Mouse (Mus musculus): ENCODE data around the gene Cadm3.

The Cadm3 gene

DNA sequence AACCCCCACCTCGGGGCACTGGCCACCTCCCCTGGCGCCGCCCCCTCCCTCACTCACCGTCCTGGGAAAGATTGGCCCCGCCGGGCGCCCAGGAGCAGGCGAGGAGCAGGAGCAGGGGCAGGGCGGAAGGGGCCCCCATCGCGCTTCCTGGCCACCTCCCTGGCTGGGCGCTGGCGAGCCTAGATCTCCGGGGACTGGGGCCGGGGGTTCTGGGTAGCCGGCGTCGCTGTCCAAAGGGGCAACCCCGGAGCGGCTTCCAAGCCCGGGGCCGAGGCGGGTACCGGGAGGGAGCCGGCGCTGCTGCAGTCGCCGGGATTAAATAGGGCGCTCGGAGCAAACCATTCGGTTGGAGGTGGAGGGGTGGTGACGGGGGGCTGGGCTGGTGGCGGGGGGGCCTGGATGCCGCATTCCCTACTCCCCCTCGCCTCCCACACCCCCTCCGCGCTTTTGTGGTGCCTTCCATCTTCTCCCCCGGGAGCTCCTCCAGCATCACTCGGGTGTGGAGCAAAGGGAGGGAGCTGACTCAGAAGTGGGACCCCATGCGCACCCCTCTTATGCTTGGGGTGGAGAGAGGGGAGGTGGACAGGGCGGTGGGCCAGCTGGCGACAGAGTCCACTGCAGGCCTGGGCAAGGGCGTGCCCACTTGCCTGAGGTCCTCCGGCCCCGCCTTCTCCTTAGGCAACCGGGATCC is at the start of gene Cadm3:
Cadm3 (minus strand) TSS at position 340 of the 691 bp plus-strand sequence.
- CTCF ChIA-PET, result no interaction called here

- CTCF ChIA-PET, result no interaction called here
These were observed 47.1 kb upstream of the Cadm3 start for GRCm38 (mm10) chr1:173414631-173415030.

GRCm38 (mm10) chr1:173411863-173412262 is 44.4 kb upstream of the Cadm3 start:
- CTCF ChIA-PET, result interaction anchor here (0.6 kb wide), 1 partner anchor 129 kb away, joined by 3 read pairs; no protein-coding TSS in a partner anchor

GRCm38 (mm10) chr1:173409066-173409465 is 41.6 kb upstream of the Cadm3 start:
- CTCF ChIA-PET, result no interaction called here

DNA sequence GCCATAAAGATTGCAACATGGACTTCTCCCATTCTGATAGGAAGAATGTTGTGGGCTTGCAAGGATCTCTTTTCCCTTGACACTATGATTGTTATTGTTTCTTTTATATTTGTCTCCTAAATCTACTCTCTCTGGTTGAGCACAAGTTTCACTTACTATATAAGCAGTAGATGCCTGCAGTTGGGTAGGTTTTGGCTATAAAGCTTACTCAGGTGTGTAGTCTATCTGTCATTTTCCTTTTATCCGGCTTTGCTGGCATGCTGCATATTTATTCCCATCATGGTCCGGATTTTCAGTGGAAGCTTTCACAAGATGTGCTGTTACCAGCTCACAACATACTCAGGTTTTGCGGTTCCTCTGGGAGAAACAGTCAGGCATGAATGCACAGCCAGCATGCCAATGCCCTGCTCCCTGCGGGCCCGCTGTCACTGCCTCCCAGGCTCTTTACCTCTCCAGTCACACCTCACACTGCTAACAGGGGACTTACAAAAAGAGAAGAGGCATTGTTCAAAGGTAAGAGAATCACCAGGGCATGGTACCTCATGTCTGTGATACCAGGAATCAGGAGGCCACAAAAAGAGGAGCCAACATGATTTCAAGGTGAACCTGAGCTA is 37.3 kb upstream of the Cadm3 start:
- CTCF ChIA-PET, result no interaction called here

DNA sequence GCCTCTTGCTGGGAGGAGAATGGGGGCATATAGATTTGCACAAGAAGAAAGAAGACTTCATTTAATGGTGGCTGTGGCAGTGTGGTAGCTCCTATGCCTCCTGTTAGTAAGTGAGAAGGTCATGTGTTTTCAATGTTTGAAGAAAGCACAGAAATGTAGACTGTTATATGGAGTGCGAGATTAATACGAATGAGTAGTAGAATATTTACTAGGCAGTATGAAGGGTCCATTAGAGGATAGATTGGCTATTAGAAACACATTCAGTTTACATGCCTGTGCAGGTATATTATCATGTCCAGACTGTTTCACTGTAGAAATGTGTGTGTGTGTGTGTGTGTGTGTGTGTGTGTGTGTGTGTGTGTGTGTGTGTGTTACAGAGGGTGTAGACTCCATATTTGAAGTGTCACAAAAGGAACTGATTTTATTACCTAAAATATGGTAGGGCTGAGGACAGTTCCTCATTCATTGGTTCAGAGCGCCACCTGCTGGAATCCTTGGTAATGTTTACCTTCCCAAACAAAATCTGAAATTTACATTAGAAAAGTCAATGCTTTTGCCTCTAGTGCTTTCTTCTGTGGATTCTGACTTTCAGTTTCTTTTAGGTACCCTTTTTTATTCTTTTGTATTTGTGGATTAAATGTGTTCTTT is 31.0 kb upstream of the Cadm3 start:
- CTCF ChIA-PET, result interaction anchor here (2.0 kb wide), 1 partner anchor 59 kb away, joined by 10 read pairs; no protein-coding TSS in a partner anchor

- CTCF ChIA-PET, result no interaction called here
These were observed 24.3 kb upstream of the Cadm3 start for GRCm38 (mm10) chr1:173391754-173392153.

DNA sequence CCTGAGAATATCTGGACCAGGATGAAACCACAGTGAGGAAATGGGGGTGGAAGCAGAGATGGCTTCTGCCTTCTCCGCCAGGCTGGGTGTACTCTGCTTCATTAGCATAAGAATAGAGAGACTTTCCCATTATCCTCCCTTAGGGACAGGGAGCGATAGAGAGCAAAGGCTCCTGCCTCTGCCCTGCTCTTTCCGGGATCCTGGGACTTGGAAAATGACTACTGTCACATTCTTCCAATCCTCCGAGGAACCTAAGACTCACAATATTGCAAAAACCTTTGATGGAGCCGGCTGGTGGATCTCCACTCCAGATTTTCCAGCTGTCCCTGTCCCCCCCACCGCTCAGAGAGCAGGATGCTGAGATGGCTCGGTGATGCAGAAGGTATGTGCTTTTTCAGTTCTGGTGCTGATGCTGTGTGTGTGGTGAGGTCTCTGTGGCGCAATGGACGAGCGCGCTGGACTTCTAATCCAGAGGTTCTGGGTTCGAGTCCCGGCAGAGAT is 22.5 kb upstream of the Cadm3 start:
- CTCF ChIA-PET, result interaction anchor here (0.5 kb wide), 1 partner anchor 978 kb away, joined by 5 read pairs; no protein-coding TSS in a partner anchor

- CTCF ChIA-PET, result interaction anchor here (0.5 kb wide), 1 partner anchor 977 kb away, joined by 5 read pairs; no protein-coding TSS in a partner anchor
These were observed 21.9 kb upstream of the Cadm3 start for GRCm38 (mm10) chr1:173389431-173389830.

DNA sequence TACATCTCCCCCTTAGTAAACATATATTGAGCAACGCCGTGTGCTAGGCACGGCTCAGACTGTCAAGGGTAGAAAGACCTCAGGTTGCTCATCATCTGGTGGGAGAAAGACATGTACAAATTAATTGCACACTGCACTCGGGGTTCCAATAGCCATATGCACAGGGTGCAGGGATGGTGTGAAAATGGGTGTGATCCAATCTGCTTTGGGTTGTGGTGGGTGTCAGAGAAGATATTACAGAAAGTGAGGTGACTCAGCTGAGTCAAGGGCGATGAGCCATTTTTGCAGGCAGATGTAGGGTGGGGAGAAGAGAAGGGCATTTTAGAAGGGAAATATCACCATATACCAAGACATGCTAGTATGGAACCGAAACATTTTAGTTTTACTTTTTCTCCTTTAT is 13.9 kb upstream of the Cadm3 start:
- CTCF ChIA-PET, result no interaction called here

GRCm38 (mm10) chr1:173377380-173378112 is 10.1 kb upstream of the Cadm3 start:
- CTCF ChIA-PET, result no interaction called here

DNA sequence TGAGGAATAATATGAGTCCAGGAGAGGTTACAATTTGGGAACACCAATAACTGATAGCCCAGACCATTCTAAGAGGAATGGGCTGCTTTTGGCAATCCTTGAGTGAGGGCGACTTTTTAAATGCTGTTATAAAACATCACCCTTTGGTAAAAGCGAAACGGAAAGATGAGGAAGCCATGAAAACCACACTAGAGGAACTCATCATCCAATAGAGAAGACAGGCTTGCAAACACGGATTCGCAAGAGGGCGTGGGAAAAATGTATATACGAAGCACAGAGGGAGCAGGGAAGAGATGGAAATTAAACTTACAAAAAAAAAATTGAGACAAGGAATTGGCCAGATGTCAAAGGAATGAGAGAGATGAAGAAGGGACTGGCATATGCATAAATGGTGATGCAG is 6.5 kb upstream of the Cadm3 start:
- CTCF ChIA-PET, result no interaction called here

DNA sequence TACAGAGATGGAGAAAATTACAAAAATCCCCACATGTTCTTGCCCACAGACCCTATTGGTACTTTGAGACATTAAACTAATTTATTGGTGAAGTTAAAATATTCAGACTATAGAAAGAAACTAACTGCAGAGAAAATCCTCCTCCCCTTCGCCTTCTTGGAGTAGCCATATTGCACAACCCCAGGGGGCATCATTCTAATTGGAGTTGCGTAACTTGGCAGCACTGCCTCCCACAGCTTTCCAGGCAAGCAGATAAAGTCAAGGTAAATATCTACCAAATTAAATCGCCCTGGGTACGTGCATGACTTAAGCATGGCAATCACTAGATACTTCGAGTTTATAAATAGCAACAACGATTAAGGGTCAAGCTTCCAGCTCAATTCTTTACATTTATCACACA is 4.1 kb upstream of the Cadm3 start:
- CTCF ChIA-PET, result no interaction called here

DNA sequence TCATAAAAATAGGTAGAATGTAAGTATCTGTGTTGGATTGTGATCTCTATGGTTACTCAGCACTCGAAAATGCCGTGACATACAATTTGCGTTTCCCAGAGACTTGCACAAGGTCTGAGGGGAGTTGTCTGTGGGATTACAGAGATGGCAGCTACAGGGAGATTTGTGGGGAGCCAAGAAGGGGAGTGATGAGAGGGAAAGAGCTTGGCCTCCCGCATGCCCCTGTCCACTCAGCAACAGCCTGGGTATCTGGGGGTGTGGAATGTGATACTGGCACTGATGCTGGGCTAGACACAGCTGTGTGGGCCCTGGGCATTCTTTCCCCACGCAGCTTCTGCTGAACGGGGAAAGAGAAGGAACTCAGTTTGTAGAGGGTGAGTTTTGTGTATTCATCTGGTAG is 3.0 kb upstream of the Cadm3 start:
- CTCF ChIA-PET, result no interaction called here

DNA sequence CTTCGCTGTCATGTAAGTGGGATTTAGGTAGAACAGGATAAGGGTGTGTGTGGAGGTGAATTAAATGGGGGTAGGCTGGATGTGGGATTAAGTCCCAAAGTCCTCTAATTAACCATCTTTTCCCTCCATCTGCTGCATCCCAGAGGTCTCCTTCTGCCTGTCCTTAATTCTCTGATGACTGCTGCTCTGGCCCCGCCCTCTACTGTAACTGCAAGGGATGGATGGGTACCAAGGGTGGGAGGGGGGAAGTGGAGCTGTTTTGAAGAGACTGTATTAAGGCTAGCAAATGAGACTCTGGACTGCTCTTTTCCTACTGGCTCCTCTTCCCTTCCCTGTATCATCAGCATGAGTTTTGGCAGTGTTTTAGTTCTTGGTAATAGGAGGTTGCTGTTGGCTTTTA is 2.1 kb upstream of the Cadm3 start:
- CTCF ChIA-PET, result no interaction called here

DNA sequence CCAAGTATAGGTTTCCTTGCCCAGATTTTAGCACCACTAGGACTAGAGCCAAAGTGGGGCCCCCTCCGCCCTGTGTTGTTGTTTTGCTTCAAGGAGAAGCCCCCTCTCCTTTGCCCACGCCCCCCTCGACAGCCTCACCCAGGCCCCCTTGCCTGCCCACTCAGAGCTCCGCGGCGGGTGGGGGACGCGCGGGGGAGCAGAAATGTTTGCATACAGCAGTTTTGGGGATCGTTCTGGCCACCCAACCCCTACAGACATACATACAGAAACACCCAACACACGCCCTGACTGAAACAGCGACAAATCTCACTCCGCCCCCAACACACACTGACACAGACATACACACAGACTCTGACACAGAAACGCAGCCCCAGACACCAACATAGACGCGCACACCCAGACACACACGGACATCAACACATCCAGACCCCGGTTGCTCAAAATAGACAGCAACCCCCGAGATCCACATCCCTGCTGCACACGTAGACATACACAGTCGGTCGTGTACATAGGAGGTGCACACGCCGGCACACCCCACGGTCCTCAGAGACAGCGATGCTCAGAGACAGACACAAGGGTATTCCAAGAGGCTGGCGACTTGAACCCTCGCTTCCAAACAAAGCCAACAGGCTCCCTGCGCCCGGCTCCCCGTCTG is 667 bp downstream of the Cadm3 start:
- CTCF ChIA-PET, result interaction anchor here (0.6 kb wide), 1 partner anchor 10 kb away, joined by 8 read pairs; no protein-coding TSS in a partner anchor

GRCm38 (mm10) chr1:173365970-173366409 is 1.5 kb downstream of the Cadm3 start:
- CTCF ChIA-PET, result interaction anchor here (0.6 kb wide), 1 partner anchor 11 kb away, joined by 8 read pairs; no protein-coding TSS in a partner anchor

DNA sequence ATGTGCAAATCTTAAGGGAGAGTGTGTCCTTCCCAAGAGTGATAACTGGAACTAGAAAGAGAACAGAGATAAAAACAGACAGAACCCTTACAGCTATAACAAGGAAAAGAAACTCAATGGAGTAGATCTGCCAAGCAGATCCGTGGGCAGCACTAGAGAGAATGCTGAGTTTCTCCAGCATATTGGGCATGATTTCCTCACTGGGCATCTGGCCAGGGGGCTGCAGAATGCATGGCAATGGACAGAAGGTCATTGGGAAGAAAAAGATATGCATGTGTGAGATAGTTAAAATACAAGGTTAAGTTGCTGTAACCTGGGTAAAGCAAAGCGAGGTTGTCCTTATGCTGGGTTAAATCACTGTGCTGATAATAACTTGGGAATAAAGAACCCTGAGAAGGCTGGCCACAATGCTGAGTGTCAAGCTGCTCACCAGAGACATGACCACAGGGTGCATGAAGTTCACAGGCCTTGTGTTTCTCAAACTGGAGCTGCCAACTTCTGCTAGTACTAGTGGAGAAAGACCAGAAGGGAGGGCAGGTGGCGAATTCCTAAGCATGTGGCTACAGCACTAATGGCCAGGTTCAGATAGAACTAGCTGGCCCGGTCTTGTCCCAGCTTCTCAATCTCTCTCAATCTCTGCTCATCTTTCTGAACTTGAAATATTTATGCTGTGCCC is 3.2 kb downstream of the Cadm3 start:
- CTCF ChIA-PET, result no interaction called here

- CTCF ChIA-PET, result interaction anchor here (0.7 kb wide), 1 partner anchor 1147 kb away, joined by 3 read pairs; no protein-coding TSS in a partner anchor
These were observed 4.1 kb downstream of the Cadm3 start for GRCm38 (mm10) chr1:173363436-173363835.

GRCm38 (mm10) chr1:173361651-173362050 is 5.8 kb downstream of the Cadm3 start:
- CTCF ChIA-PET, result no interaction called here
